Mouse (Mus musculus) megakaryocyte, embryonic 14.5 days (primary cell): Measurements from ENCODE around the gene Tmem174.

Experiments used
- FLI1 ChIP-seq: IDR thresholded peaks from 2 replicates; pipeline ENCODE4 v1.6.1; 2012; ENCODE audit warnings: low read length, inconsistent platforms, mixed read lengths
- GATA1 ChIP-seq: IDR thresholded peaks from 3 replicates; pipeline ENCODE4 v1.6.1; 2012; ENCODE audit warnings: mixed read lengths, low read length, inconsistent platforms, borderline replicate concordance

- TF ChIP-seq GATA1 (no peak), FLI1 (no peak)
Measured at GRCm38 (mm10) chr13:98588480-98588879, 48.7 kb downstream of the Tmem174 start.
